Mouse (Mus musculus) forebrain, embryonic 15.5 days (tissue): ENCODE measurements around the gene Csl. TPM values are rescaled to one million over a fixed set of nuclear protein-coding genes. Genes with fewer than 3 reads are reported as not detected.

Experiments
- ATAC-seq: fragments of 200-750 bp; cut with Nextera tagmentation; replicated peaks from 2 replicates; pipeline ENCODE4 v1.8.0; 2017; ENCODE audit warnings: mild to moderate bottlenecking, moderate TSS enrichment, moderate library complexity
- H3K27ac ChIP-seq: fragments of 300-500 bp; sonication (generic); replicated peaks from 2 replicates; pipeline ENCODE4 v1.5.1; 2015; ENCODE audit warnings: mild to moderate bottlenecking, inconsistent platforms
- H3K27me3 ChIP-seq: fragments of 300-500 bp; sonication (generic); 2 replicates; pipeline ENCODE4 v1.6.1; 2015; ENCODE audit warnings: inconsistent platforms
- H3K36me3 ChIP-seq: fragments of 300-500 bp; sonication (generic); 2 replicates; pipeline ENCODE4 v1.6.1; 2015; ENCODE audit warnings: mild to moderate bottlenecking, inconsistent platforms
- H3K4me1 ChIP-seq: fragments of 300-500 bp; sonication (generic); 2 replicates; pipeline ENCODE4 v1.6.1; 2015; ENCODE audit warnings: inconsistent platforms
- H3K4me2 ChIP-seq: fragments of 300-500 bp; sonication (generic); replicated peaks from 2 replicates; pipeline ENCODE4 v1.6.1; 2015; ENCODE audit warnings: mild to moderate bottlenecking, inconsistent platforms
- H3K4me3 ChIP-seq: fragments of 300-500 bp; sonication (generic); 2 replicates; pipeline ENCODE4 v1.5.1; 2015; ENCODE audit warnings: mild to moderate bottlenecking, inconsistent platforms
- H3K9ac ChIP-seq: fragments of 300-500 bp; sonication (generic); replicated peaks from 2 replicates; pipeline ENCODE4 v1.6.1; 2015; ENCODE audit warnings: mild to moderate bottlenecking, inconsistent platforms
- H3K9me3 ChIP-seq: fragments of 300-500 bp; sonication (generic); 2 replicates; pipeline ENCODE4 v1.6.1; 2016; ENCODE audit warnings: inconsistent platforms
- WGBS: fragments of 180-500 bp; shearing (Covaris S2); methylation state at CpG from one replicate; pipeline ENCODE4 v1.1.7; 2015; ENCODE audit warnings: mixed read lengths; 5-methylcytosine and 5-hydroxymethylcytosine counted together
- polyA plus RNA-seq: library from polyadenylated mRNA; unstranded; fragments of >200 nt; fragmentation: Nextera tagmentation; extraction: Ambion mirVana; gene quantifications from 2 replicates; pipeline ENCODE4 v1.2.1, GENCODE M21; 2015

Gene Csl
- polyA plus RNA-seq: 0.09 TPM in 1 of 2 replicates, not detected in the other

DNA sequence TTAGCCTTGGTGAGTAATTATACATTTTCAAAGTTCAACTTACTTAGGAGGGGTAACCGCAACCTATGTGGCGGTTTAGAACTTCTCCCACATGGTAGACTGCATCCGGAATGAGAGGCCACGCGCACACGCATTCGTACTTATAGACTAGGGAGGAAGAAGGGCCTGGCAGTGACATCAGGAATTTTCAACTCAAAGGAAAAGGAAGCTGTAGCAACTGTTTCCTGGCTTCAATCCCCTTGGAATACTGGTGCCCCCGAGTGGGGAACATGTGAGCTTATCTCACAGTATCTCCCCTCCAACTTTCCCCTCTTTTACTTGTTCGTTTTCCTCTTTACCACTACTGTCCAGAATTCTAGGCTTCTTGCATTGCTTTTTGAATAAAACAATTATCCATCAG, at the start of gene Csl:
TSS of gene Csl (minus strand) at position 101 of the 400 bp plus-strand sequence.
- H3K9ac ChIP-seq: no peak within 1 kb of the TSS
- no peaks in the 10 kb centered on the region for H3K36me3 ChIP-seq
- H3K27ac ChIP-seq: no peak within 1 kb of the TSS
- 94% methylated on average over 9 of the region's 9 CpGs for WGBS
- H3K4me3 ChIP-seq: no peak within 1 kb of the TSS
- no peak for ATAC-seq
- no peak within 1 kb of the TSS for H3K4me2 ChIP-seq
- no peaks in the 10 kb centered on the region for H3K4me1 ChIP-seq
- no peaks in the 10 kb centered on the region for H3K9me3 ChIP-seq
- no peaks in the 10 kb centered on the region for H3K27me3 ChIP-seq

DNA sequence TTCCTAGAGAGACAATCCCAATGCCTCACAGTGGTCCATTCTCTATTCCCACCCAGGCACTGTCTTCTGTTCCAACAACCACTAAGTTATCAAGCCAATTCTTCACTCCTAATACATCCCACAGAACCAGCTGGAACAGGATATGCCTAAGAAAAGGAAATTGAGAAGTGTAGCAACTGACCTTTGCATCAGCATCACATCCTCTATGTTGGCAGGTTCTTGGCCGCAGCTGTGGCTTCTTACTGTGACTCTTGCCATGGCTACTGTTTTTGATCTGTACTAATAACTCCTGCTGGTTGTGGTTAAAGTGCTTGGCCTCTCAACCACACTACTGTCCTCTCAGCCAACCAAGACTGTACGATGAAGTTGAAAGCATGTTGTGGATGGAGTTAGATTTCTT, 30.0 kb upstream of the Csl start:
- no peak for ATAC-seq
- Histone ChIP-seq H3K36me3 (no peaks in the 10 kb centered on the region), H3K4me2 (no peak overlapping the region), H3K27me3 (no peaks in the 10 kb centered on the region), H3K4me1 (no peaks in the 10 kb centered on the region), H3K9ac (no peak overlapping the region), H3K9me3 (no peaks in the 10 kb centered on the region), H3K4me3 (no peak overlapping the region), H3K27ac (no peak overlapping the region)
- WGBS: 96% methylated on average over 2 of the region's 2 CpGs

DNA sequence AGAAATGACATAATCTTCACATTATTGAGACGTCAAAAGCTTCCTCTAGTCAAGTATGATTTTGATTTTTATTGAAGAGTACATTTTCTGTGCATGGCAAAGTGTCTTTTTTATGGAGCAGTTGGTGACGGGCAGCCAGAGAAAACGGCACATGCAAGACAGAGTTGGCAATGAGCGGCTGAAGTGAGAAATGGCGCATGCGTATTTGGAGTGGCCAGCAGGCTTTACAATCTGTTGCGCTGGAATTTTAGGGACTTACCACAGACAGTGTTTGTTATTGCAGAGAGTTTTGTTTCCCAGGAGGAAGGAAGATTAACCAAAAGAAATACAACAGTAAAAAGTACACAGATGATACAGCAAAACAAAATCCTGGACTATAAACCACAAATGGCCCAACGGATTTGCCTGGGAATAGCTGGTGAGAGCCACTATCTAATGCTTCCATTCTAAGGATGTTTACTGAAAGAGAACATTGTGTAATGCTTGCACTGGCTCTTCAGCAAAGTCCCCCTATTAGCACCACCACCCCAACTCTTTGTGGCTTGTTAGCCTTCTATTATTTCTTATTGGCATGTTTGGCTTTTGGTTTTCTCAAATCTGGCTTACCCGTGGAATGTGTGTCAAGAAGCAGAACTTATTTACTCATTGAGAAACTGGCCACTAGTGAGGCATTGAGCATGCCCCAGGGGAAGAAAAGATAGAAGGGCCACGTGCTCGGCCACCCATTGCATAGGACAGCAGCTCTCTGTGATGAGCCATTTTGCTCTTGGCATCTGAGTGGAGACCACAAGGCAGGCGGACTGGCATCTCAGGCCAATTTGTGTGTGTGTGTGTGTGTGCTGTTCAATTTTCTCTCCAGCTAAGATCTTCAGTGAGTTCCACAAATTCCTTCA, 15.0 kb upstream of the Csl start:
- 83% methylated on average over 12 of the region's 12 CpGs for WGBS
- Histone ChIP-seq H3K36me3 (no peaks in the 10 kb centered on the region), H3K27me3 (no peaks in the 10 kb centered on the region), H3K4me2 (no peak overlapping the region), H3K9ac (no peak overlapping the region), H3K4me1 (no peaks in the 10 kb centered on the region), H3K4me3 (no peak overlapping the region), H3K9me3 (no peaks in the 10 kb centered on the region), H3K27ac (no peak overlapping the region)
- ATAC-seq: no peak

DNA sequence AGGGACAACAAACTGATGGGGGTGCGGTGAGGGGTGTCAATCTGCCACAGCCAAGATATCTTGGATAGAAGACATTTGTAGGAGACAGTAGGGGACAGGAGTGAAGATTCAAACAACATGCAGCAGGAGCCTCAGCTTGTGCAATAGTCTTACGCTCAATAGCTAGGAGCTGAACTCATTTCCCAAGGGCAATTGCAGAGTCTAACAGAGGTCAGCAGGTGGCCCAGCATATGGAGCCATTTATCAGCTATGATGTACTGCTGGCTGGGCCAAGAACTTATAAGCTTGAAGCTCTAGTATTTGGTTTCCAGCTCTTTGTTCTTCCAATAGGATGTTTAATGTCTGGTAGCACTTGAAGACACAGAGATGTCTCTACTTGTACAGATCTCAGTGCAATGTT, 9.3 kb downstream of the Csl start:
- Histone ChIP-seq H3K4me1 (no peaks in the 10 kb centered on the region), H3K27ac (no peak overlapping the region), H3K9me3 (no peaks in the 10 kb centered on the region), H3K4me3 (no peak overlapping the region), H3K9ac (no peak overlapping the region), H3K27me3 (no peaks in the 10 kb centered on the region), H3K36me3 (no peaks in the 10 kb centered on the region), H3K4me2 (no peak overlapping the region)
- no peak for ATAC-seq
- 95% methylated on average over 2 of the region's 2 CpGs for WGBS

DNA sequence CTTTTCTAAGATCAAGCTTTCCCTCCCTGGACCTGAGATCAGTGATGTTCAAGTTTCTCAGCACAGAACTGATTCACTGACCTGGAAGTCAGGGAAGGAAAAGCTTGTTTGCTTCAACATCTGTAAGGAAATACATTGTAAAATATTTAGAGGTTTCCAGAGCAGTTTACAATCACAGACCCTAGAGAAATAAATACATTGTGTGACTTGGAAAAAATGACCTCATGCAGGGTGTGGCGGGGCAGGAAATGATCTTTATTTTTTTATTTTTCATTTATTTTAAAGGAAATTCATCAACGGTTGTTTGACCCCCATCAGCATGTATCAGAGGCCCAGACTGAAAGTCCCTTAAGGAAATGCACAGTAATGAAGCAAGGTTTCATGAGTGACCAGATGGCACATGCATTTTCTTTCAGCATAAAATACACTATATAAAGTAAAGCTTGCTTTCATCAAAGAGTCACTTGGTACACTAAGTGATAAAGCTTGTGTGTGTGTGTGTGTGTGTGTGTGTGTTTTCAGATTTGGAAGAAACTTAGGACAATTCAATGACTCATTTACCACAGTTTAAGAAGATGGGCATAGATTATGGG, 10.7 kb downstream of the Csl start:
- Histone ChIP-seq H3K9ac (no peak overlapping the region), H3K4me2 (no peak overlapping the region), H3K27me3 (no peaks in the 10 kb centered on the region), H3K4me3 (no peak overlapping the region), H3K9me3 (no peaks in the 10 kb centered on the region), H3K27ac (no peak overlapping the region), H3K4me1 (no peaks in the 10 kb centered on the region), H3K36me3 (no peaks in the 10 kb centered on the region)
- 84% methylated on average over 2 of the region's 2 CpGs for WGBS
- ATAC-seq: no peak

DNA sequence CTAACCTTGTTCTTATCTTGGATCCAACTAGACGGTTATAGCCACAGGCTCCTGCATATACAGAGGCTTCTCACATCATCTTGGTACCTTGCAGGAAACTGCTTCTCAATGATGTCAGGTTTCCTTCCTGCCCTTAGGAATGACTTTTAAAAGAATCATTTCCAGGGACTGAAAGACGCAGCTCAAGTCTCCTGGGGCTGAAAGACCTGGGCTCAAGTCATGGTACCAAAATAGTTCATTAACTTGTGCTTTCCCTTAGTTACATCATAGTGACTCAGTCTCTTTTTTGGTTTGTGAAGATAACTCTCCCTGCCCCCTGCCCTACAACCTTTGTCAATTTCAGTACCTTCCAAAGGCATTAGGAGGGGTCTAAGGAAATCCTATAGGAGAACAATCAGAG, 11.4 kb downstream of the Csl start:
- H3K4me3 ChIP-seq: no peak overlapping the region
- no peak overlapping the region for H3K9ac ChIP-seq
- H3K27ac ChIP-seq: no peak overlapping the region
- no peaks in the 10 kb centered on the region for H3K36me3 ChIP-seq
- H3K4me1 ChIP-seq: no peaks in the 10 kb centered on the region
- WGBS: 84% methylated on average over 2 of the region's 2 CpGs
- H3K27me3 ChIP-seq: no peaks in the 10 kb centered on the region
- no peaks in the 10 kb centered on the region for H3K9me3 ChIP-seq
- no peak for ATAC-seq
- H3K4me2 ChIP-seq: no peak overlapping the region

DNA sequence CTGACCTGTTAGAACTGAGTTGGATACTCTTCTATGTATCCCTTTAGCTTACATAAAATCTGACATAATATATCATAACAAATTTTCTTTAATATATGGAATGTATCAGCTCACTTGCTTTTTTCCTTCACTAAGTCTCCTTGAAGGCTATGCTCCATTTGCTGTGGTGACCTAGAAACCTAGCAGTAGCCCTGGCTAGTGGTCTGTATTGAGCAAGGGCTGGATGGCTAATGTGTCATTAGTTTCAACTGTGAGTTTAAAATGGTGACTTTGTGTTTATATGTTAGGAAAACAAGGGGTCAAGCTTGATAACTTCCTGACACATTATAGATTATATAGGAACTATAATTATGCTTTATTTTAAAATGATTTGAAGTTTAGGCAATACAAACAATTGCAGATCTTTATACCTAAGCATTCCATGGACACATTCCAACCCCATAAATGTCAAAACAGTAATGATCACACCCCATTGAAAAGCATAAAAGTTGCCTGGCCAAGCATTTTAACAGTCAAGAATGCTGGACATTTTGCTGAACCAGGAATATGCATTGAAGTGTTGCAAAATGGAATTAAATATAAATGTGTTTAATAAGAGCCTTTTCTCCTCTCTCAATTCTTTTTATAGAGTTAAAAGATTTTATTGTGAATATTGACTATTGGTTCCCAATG, 17.7 kb downstream of the Csl start:
- no peak overlapping the region for H3K4me2 ChIP-seq
- H3K27ac ChIP-seq: no peak overlapping the region
- H3K27me3 ChIP-seq: no peaks in the 10 kb centered on the region
- no peaks in the 10 kb centered on the region for H3K4me1 ChIP-seq
- no peak overlapping the region for H3K9ac ChIP-seq
- H3K9me3 ChIP-seq: no peaks in the 10 kb centered on the region
- H3K4me3 ChIP-seq: no peak overlapping the region
- H3K36me3 ChIP-seq: no peaks in the 10 kb centered on the region
- ATAC-seq: no peak

DNA sequence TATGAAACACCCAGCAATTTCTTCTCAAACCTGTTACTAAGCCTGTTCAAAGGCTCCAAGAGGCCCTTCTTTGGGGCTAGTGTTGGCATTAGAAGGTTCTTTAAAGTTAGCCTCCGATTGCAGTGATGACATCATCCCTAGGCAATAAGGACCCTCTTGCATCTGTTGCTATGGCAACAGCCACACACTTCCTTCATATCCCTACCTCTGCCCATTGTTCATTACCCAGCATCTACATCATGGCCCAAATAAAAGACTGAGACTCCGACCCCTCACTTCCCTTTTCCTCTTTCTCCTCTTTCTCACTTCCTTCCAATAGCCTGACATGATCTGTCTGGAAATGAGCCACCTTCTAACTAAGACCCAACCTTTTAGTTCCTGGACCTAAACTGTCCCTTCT, 46.3 kb downstream of the Csl start:
- no peak for ATAC-seq
- Histone ChIP-seq H3K27me3 (no peaks in the 10 kb centered on the region), H3K4me3 (no peak overlapping the region), H3K27ac (no peak overlapping the region), H3K9me3 (no peaks in the 10 kb centered on the region), H3K4me1 (no peaks in the 10 kb centered on the region), H3K4me2 (no peak overlapping the region), H3K36me3 (no peaks in the 10 kb centered on the region), H3K9ac (no peak overlapping the region)
- 31% methylated on average over 2 of the region's 2 CpGs for WGBS

DNA sequence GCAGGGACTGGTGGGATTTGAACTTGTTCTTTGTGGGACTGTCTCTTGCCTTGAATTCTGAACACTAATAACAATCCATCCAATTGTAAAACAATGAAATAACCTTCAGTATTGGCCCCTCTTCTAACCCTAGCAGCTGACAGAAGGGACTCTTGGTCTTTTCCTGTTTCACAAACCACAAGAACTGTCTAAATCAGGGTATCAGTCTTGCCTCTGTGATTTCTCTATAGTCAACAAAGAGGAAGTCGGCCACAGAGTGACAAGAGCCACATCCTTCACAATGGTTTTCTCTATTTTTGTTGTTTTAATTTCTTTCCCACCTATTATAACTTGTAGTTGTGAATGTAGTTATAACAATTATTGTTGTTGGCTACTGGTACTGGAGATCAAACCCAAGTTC, 47.9 kb downstream of the Csl start:
- H3K4me3 ChIP-seq: no peak overlapping the region
- ATAC-seq: no peak
- H3K27ac ChIP-seq: no peak overlapping the region
- H3K4me2 ChIP-seq: no peak overlapping the region
- H3K36me3 ChIP-seq: no peaks in the 10 kb centered on the region
- 94% methylated on average over 1 of the region's 1 CpGs for WGBS
- H3K27me3 ChIP-seq: no peaks in the 10 kb centered on the region
- H3K9ac ChIP-seq: no peak overlapping the region
- no peaks in the 10 kb centered on the region for H3K9me3 ChIP-seq
- H3K4me1 ChIP-seq: no peaks in the 10 kb centered on the region
